Mouse (Mus musculus) frontal cortex, postnatal 14 days (tissue): ENCODE results near the gene Sergef.

Experiments used
- DNase-seq, 2 experiments: peaks; one replicate each; pipeline ENCODE4 v3.0.0; 2022; ENCODE audit warnings: low spot score in 2 of 2

Sergef gene

DNA sequence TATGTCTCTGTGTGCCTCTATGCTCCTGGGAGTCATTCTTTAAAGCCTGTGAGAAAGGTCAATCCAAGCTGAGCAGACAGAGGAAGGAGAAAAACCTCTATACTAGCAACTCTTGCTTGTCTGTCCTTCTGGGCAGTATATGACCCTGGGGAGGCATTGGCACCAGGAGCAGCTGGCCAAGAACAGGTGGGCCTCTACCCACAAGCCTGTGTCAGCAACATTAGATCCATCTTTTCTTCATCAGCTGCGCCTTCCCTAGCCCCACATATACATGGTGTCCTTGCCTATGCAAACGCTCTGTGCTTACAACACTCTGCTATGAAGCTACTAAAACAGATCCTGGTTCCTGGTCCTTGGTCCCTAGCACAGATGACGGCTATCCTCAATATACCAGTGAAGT lies 97.5 kb downstream of the Sergef start:
- no peak for DNase-seq

DNA sequence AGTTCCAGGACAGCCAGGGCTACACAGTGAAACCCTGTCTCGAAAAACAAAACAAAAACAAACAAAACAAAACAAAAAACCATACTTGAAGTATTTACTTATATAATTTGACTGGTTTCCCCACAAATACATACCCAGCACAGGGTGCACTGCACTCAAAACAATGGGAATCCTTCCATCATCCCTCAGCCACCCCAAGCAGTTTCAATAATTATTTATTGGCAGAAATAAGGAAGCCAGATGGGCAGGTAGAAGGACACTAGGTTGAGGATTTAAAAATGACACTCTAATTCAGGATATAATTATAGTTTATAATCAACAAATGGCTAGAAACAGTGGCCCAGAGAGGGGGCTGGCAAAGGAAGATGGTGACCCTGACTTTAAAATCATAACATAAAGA lies 99.0 kb downstream of the Sergef start:
- no peak for DNase-seq

DNA sequence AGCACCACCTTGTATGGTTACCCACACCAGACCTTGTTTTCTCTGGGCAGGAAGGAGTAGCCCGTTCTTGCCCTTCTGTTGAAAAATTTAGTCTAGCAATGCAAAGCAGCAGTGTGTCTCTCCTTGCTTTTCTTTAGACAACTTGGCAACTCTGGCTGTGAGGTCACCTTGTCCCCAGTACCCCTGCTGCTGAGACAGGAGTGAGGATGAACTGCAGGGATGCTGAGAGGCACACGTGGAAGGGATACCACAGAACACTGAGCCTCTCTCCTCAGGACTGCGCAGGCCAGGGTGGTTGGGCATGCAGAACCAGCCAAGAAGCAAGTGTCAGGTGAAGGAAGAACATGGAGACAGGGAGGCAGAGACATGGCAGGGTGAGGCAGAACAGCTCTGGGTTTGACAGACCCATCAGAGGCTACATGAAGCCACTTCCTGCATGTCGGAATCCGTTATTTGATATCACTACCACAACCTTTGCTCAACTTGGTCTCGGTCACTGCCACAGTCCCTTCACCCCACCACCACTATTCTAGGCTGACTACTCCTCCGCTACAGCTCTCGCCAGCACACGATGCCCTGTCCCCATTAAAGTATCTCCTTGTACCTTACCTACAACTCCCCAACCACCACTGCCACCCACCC lies 103.0 kb downstream of the Sergef start:
- no peak for DNase-seq

DNA sequence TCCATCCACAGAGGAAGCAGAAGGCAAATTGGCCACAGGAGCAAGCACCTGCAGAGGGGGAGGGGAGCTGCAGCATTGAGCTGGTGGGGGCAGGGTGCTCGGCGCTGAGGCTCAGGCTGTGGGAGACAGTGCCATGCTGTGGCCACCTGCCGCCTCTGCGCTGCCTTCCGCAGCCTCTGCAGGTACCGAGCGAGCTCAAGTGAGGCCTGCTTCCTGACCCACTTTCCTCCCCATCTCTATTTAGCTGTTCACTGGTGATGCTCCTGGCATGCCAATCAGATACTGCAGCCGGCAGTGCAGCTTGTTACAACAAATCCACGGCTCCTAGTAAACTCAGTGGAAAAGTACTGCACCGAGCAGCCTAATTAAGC lies 104.2 kb downstream of the Sergef start:
- peak; percentile 40 to 49 for DNase-seq

DNA sequence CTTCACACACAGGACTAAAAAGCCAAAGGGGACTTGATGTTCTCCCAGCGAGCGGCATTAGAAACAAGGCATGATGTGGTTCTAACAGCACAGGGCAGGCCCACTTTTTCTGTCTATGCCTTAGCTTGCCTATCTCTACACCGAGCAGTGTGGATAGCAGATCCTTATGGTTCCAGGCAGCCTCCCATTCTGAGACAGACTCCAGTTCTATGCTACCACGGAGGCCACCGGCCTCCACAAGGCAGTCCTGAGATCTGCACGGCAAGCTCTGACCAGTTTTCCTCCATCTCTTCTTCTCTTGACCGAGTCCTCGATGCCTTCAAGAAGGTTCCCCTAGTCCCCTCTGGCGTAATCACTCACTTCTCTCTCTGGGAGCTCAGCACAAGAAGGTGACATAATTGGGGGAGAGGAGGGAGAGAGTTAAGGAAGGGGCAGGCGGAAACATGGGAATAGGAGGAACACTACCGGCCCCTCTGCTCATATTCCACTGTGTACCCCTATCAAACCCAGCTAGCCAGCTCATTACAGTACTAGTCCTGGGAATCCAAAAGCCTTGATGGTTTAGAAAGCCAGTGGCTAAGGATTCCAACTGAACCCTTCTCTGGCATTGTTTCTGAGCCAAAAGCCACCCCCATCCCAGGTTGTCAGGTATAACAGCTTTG lies 104.7 kb downstream of the Sergef start:
- no peak for DNase-seq

DNA sequence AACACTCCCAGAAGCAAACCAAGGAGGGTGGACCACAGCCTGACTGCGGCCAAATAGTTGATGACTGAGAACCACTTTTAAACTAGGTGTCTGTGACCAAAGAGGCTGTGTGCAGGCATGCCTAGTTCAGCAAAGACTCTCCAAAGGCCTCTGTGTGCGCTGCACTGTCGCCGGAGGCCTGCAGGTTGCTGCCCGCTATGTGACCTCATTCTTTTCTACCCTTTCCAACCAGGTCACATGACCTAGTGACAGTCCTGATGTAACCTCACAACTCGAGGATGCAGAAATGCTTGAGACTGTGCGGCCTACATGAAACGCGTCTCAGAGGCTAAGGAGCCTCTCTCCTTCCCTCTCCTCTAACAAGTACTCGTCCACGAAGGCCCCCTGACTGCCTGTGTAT lies 106.1 kb downstream of the Sergef start:
- DNase-seq, result no peak

DNA sequence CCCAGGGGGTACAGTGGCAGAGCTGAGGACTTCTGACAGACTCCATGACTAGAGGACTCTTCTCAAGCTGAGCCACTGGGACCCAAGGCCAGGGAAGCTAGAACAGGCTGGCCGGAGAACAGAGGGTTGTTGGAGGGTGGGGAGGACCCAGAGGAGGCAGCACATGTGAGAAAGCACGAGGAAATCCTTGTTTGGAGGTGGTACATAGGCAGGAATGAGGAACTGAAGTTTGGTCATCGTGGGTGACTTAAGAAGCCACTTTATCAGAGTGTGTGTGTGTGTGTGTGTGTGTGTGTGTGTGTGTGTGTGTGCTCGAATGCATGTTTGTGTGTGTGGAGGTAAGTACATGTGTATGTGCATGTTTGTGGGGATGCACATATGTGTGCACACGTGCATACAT lies 108.3 kb downstream of the Sergef start:
- DNase-seq, result no peak

DNA sequence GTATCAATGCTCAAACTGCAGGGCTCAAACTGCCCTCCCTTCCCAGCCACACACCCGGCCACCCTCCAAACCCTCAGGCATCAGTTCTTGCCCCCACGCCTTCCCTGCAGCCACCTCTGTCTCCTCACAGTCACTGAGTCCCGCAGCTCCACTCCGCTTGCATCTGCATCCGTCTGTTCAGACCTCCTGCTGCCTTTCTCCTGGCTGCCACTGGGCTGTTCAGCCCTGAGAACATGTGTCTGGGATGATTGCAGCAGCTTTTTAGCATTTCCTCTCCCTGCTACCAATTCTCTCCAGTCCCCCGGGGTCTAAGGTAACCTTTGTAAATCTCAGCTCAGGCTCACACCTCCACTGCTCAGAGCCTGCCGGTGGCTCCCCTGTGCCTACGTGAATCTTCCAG lies 109.7 kb downstream of the Sergef start:
- DNase-seq, result no peak

DNA sequence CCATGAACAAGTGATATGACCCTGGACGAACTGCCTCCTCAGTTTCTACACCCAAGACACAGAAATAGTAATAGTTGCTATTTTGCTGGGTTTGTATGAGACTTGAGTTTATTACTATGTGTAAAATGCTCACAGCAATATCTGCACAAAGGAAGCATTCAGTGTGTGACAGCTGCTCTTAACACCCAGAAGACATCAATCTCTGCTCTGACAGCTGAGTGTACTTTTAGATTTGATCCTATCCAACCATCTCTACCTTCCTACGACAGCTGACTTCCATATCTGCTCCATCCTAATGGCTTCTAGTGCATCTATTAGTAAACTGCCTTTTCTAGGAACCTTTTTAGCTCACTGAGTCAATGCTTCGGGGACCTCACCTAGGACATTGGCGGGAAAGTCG lies 110.3 kb downstream of the Sergef start:
- DNase-seq, result no peak

DNA sequence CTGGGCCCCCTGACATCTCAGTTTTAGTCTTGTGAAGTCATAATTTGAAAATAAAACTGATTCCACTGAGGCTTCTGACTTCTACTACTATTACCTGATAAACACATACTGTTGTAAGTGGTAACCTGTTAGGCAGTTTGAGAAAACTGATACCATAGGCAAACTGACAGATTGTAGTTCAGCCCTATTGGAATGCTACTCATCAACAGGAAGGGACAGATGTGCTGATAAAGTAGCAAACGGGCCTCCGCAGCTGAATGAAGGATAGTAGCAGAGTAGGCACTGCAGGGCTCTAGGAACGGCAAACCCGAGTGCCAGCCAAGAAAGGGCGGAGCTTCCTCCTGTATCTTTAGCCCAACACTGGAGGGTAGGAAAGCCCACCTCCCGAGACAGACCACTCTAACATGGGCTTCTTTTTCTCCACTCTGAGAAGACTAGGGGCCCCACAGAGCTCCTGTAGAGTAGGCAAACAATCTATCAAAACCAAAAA lies 112.9 kb downstream of the Sergef start:
- no peak for DNase-seq

DNA sequence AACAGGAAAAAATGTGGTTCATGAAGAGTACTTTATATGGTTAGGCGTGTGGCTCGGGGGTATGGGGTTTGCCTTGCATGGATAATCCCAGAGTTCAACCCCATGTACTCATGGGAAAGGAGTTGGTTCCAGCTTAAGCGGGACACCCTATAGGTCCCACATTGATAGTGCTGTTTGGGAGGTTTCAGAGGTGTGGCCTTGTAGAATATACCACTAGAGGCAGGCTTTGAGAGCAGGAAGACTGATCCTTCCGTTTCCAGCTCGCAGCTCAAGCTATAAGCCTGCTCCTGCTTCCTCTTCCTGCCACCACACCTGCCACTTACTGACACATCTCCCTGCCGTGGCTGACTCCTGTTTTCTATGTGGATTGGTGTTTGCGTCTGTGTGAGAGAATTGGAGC lies 116.4 kb downstream of the Sergef start:
- DNase-seq, result no peak

DNA sequence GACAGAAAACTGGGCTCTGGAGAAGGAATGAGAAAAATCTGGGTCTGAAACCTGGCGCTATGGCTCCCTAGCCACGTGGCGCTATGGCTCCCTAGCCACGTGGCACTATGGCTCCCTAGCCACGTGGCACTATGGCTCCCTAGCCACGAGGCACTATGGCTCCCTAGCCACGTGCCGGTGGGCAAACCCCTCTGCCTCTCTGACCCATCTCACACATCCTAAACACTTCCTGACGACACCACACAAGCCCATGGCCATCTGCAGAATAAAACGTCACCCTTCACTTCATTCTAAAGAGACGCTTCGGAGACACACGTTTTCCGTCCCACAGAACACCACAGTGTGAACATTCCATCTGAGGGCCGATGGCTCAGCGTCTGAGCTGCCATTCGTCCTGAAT lies 117.8 kb downstream of the Sergef start:
- DNase-seq, result no peak

DNA sequence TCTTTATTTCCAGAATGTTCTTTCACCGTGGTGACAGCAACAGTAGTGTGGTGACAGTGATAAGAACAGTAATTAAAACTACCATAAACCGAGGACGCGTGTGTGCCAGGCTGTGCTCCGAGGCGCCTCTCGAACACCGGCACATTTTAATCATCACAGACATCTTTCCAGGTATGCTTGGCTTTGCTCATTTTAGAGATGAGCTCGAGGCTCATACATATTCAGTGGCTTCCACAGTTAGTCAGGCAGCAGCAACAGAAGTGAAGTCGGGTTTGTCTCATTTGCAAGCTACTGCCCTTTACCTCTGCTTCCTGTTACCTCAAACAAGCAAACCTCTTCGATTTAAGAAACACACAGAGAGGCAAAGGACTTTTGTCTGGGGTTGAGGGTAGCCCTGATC lies 120.5 kb downstream of the Sergef start:
- no peak for DNase-seq

DNA sequence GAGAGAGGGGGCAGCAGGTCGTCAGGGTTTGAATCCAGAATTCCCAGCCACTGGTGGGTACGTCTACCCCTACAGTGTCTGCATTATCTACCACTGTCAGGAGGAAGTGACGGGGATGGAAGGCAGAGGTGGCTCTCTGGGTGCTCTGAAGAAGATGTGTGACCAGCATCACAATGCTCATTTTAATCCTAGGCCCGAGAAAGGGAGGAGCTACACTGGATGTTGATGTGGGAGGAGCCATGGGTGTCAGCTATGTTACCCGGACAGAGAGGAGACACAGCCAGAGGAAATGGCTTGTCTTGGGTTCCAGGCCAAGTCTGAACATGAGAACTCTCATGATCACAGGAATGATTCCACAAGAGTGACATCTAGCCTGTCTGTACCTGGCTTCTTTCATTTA lies 122.4 kb downstream of the Sergef start:
- DNase-seq, result no peak

DNA sequence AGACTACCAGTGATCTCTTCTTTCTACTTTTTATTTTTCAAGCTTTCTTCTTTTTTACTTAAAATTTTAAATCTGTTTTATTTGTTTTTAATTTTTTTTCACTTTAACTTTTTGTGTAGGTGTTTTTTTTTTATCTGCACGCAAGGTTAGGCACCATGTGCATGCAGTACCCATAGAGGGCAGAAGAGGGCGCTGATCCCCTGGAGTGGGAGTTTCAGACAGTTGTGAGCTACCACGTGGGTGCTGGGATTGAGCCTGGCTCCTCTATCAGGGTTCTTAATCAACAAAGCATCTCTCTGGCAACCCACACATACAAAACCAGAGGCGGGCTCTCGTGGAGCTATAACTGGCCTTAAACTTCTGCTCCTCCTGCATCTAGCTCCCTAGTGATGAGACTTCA lies 123.6 kb downstream of the Sergef start:
- DNase-seq, result no peak

DNA sequence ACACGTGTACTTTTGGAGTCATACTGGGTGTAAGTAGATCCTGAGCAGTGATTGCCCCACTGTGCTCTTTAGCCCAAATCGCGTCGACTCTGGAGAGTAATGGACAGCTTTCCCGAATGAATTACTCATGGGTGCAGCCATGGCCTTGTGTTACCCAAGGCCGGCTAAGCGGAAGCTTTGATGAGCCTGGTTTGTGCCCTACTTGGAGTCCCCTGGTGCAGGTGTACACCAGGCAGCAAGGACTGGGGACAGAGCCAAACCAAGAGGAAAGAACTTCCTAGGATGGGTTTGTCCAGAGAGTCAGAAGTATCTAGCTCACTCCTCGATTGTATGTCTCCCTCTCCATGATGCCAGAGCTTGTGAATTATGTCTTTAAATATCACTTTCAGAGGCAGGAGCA lies 124.6 kb downstream of the Sergef start:
- no peak for DNase-seq

DNA sequence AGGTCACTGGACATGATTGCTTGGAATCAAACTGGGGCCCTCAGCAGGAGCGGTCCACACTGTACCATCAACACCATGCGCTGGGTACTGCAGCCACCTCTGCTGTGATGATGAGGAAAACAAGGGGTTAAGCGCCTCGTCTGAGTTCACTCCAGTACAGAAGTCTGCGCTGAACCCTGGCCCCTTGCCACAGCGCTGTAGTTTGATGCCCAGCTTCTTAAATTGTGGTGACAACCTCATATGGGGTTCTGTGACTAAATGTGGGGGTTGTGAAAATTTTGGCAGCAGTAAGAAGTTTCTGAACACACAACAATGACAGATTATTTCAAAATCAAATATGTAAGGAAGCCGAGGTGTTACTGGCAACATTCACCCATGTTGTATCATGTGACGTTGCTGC lies 126.0 kb downstream of the Sergef start:
- no peak for DNase-seq

DNA sequence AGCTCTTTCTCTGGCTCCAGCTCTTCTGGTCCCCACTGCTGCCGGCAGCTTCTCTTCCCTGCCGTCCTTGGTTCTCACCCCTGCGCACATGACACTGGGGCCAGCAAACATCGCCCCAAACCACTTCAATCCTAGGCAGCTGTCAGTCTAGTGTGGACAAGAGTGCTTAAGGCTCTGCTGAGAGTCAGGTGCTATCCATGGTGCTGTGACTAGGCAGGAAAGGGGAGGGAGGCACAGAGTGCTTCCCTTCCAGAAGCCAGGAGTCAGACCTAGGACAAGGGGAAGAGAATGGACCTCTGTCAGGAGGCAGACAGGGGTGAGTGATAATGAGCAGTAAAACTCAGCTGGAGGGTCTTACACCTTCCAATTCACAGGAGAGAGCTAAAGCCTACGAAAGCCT lies 126.8 kb downstream of the Sergef start:
- DNase-seq, result no peak

DNA sequence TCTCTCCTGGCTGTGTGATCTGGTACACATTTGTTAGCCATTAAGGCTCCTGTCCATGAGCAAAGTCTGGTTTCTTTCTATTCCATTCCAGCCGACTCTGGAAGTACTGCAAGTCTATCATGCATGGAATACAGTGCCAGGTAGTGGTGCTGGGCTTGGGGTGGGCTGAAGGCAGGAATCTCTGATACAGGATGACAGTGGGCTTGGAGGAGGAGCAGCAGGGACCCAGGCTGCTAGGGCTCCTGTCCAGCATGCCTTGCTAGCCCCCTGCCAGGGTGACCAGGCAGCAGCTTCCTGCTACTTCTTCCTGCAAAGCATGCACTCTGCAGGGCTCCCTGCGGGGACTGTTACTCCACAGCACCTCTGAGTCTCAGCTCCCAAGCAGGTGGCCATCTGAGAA lies 128.8 kb downstream of the Sergef start:
- DNase-seq, result no peak

DNA sequence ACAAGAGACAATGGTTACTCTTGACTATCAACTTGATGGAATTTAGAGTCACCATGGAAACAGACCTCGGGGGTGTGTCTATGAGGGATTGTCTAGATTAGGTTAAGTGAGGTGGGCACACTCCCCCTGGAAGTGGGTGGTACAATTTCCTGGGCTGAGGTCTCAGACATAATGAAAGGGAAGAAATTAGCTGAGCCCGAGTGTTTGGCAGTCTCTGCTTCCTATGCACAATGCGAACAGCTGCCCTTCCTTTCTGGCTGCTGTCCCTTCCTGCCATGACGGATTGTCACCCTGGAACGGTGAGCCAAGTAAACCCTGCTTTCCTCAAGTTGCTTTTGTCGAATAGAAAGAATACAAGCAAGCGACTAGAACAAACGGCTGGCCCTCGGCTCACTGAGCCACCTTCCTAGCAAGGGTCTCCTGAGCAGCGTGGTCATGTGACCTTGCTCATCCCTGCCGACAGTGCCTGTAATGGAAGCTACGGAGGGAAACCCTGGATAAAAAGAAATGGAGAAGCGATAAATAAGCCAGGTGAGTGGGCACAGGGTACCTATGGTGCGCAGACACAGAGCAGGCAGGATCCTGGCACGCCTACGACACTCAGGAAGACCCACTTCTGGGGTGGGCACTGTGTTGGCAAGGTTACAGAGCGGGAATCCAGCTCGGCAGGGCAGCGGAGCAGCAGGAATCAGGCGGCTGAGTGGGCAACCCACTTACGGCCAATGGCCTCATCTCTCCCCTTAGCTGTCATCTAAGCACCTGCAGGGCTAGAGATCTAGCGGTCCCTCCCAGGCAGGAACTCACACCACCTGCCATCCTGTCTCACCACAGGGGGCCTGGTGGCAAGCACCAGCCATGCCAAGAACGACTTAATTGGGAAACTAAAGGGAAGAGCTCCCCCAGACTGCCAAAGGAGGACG lies 130.0 kb downstream of the Sergef start:
- no peak for DNase-seq

DNA sequence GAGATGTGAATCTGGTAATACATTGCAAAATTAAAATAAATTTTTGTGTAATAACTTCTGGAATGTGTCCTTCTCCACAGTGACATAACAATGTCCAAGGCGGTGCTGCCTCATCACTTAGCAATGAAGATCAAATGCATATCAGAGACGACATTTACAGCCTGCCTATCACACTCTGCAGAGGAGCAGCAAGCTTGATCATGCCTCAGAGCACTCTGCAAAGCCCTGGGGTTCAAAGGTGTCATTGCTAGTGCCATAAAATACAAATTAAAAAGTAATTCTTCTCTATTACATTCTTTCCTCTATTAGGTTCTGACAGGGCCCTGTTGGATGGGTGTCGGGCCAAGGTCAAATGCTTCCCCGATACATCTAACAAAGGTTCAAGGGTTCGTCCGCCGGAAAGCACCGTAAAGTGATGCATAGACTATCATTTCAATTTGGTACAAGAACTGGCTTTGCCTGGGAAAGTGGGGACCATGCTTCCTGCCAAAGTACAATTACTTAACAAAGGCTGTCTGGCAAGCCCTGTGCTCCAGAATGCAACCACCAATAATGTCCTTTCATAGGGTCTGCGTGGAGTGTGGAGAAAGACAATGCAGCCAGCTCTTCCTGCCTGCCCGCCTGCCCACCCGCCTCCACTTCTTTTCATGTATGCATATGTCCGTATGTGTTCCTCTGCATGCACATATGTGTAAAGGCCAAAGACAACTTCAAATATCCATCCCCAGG lies 130.9 kb downstream of the Sergef start:
- no peak for DNase-seq

DNA sequence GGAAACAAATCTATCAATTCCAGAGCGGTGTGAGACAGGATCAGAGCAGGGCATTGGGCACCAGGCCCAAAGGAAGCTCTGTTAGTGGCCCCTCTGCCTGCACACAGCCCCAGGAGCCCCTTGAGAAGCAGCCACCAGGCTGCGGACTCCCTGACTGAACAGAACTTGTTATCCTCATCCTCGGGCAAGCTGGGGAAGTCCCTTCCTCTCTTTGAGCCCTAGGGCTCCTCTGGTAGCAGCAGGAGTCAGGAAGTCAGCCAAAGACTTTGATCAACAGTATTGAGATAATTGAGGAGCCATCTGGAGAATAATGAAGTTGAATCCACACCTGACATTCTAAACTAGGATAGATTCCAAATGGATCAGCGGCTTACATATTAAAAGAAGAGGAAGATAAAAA lies 135.4 kb downstream of the Sergef start:
- no peak for DNase-seq
